Mouse (Mus musculus): ENCODE results near the gene Slpi. TPM values are rescaled to one million over a fixed set of nuclear protein-coding genes. Genes with fewer than 3 reads are reported as not detected.

The Slpi gene
- polyA plus RNA-seq (2016; fragmentation: Nextera tagmentation; extraction: Ambion mirVana) = 0.31 TPM in 1 of 2 replicates, not detected in the other

GRCm38 (mm10) chr2:164389020-164389419 lies at the start of gene Slpi:
Gene Slpi, minus strand, starts transcription at chr2:164389095.
- WGBS = 3% methylated on average over 17 of the region's 17 CpGs
- DNase-seq (ENCODE audit: low spot score) = peak; percentile 39
- peaks cover 24% of the 10 kb centered on the region for H3K4me1 ChIP-seq
- H3K9me3 ChIP-seq (replicated peaks) = no peaks in the 10 kb centered on the region
- peaks cover 75% of the 10 kb centered on the region for H3K27me3 ChIP-seq (ENCODE audit: low read depth, poor library complexity, severe bottlenecking)
- H3K4me3 ChIP-seq = peak within 1 kb of the TSS; percentile 58
- peak within 1 kb of the TSS; percentile 75 for H3K27ac ChIP-seq (replicated peaks)
- no peaks in the 10 kb centered on the region for H3K36me3 ChIP-seq

DNA sequence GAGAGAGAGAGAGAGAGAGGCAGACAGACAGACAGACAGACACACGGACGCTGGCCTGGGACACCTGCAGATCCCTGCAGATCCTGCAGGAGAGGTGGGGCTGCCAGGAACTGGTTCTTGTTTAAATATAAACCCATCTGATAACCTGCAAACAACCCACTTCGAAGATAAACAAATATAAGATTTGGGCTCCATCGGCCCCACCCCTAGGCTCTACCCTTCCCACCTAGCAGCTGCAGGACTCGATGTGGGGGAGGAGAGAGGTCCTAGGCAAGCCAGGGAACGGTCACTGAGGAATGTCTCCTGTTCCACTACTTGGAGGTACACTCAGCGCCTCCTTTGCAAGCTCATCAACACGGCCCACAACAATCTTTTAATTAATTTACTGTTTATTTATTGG lies 49.4 kb upstream of the Slpi start:
- Histone ChIP-seq H3K27ac (replicated peaks) (no peak overlapping the region), H3K4me3 (no peak overlapping the region), H3K4me1 (peaks cover 46% of the 10 kb centered on the region), H3K27me3 (ENCODE audit: low read depth, poor library complexity, severe bottlenecking) (peaks cover 35% of the 10 kb centered on the region), H3K36me3 (no peaks in the 10 kb centered on the region), H3K9me3 (replicated peaks) (no peaks in the 10 kb centered on the region)
- DNase-seq (ENCODE audit: low spot score) = no peak
- 73% methylated on average over 8 of the region's 8 CpGs for WGBS

DNA sequence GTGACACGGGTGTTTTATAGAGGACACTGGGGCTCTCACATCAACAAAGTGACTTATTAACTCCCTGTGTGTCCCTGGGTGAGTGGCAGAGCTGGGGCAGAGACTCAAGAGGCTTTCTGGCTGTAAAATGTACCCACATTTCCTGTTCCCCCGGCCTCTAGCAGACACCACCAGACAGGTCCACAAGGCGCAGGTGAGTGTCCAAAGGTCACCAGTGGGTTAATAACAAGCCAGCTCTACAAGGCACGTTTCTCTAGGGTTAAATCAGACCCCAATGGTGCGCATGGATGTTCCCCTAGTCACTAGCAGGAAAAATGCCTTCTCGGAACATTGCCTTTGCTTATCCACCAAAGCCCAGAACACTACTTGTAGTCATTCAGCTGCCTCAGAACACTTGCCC lies 48.8 kb upstream of the Slpi start:
- WGBS = 85% methylated on average over 6 of the region's 6 CpGs
- Histone ChIP-seq H3K27me3 (ENCODE audit: low read depth, poor library complexity, severe bottlenecking) (peaks cover 32% of the 10 kb centered on the region), H3K36me3 (no peaks in the 10 kb centered on the region), H3K4me1 (peaks cover 46% of the 10 kb centered on the region), H3K9me3 (replicated peaks) (no peaks in the 10 kb centered on the region), H3K27ac (replicated peaks) (no peak overlapping the region), H3K4me3 (no peak overlapping the region)
- DNase-seq (ENCODE audit: low spot score) = no peak

DNA sequence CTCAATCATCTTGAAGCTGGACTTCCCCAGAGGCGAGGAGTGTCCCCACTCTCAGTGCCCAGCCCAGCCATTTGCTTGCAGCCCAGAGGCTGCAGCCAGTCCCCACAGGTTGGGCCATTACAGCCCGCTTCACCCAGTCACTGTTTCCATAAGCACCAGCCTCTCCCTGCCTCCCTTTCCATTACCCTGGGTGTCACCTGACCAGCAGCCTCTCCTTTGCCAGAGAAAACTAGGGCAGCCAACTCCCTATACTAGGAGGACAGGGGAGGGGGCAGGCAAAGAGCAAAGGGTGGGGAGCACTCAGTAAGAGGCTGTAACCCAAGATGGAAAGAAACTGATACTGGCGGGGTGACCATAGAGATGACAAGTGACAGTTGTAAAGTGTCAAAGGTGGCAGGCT lies 48.1 kb upstream of the Slpi start:
- DNase-seq (ENCODE audit: low spot score) = no peak
- H3K9me3 ChIP-seq (replicated peaks) = no peaks in the 10 kb centered on the region
- peaks cover 27% of the 10 kb centered on the region for H3K27me3 ChIP-seq (ENCODE audit: low read depth, poor library complexity, severe bottlenecking)
- peaks cover 46% of the 10 kb centered on the region for H3K4me1 ChIP-seq
- H3K4me3 ChIP-seq = no peak overlapping the region
- WGBS = 46% methylated on average over 3 of the region's 3 CpGs
- no peak overlapping the region for H3K27ac ChIP-seq (replicated peaks)
- H3K36me3 ChIP-seq = no peaks in the 10 kb centered on the region

- 23% methylated on average over 8 of the region's 8 CpGs for WGBS
- no peak overlapping the region for H3K27ac ChIP-seq (replicated peaks)
- peaks cover 21% of the 10 kb centered on the region for H3K27me3 ChIP-seq (ENCODE audit: low read depth, poor library complexity, severe bottlenecking)
- H3K4me3 ChIP-seq = no peak overlapping the region
- no peak for DNase-seq (ENCODE audit: low spot score)
- no peaks in the 10 kb centered on the region for H3K36me3 ChIP-seq
- no peaks in the 10 kb centered on the region for H3K9me3 ChIP-seq (replicated peaks)
- H3K4me1 ChIP-seq = peaks cover 46% of the 10 kb centered on the region
Observed at GRCm38 (mm10) chr2:164436215-164436913, 47.5 kb upstream of the Slpi start.

DNA sequence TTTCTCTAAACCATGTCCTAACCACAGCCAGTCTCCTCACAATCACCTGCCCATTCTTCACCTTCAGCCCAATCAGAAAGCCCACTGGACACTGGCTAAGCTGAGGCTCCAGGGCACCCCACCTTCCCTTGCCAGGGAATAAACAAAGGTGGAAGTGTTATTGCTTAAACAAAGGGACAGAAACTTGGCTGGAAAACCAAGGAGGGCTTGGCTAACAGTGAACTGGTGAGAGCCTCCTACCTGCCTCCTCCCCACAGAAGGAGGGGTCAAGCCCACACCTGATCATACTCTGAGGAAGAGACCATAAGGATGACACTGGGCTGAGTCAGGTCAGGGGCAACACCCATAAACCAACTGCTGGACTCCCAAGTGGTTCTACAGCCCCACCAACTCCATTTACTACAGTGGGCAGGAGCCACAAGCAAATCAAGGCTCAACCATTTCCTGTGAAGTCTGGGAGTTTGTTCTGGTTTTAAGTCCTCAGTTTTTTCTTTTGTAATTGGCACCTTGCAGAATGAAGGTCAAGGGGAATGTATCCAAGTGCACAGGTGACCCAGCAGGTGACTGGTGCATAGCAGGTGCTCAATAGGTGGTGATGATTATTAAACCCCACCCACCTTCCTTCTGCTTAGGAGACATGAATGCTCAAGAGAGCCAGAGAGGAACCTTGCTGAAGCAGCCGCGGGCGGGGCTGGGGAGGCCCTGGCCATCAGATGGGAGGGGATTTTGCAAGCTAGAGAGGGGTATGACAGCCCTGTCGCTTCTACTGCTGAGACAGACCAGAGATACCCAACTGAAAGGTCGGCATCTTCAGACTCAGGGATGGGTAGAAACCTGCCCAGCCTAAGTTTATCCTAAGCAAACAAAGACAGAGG lies 46.6 kb upstream of the Slpi start:
- no peak for DNase-seq (ENCODE audit: low spot score)
- no peak overlapping the region for H3K27ac ChIP-seq (replicated peaks)
- no peak overlapping the region for H3K4me3 ChIP-seq
- H3K4me1 ChIP-seq = peaks cover 48% of the 10 kb centered on the region
- WGBS = 54% methylated on average over 5 of the region's 5 CpGs
- H3K36me3 ChIP-seq = no peaks in the 10 kb centered on the region
- H3K27me3 ChIP-seq (ENCODE audit: low read depth, poor library complexity, severe bottlenecking) = peaks cover 19% of the 10 kb centered on the region
- H3K9me3 ChIP-seq (replicated peaks) = no peaks in the 10 kb centered on the region

- 85% methylated on average over 3 of the region's 3 CpGs for WGBS
- peaks cover 24% of the 10 kb centered on the region for H3K27me3 ChIP-seq (ENCODE audit: low read depth, poor library complexity, severe bottlenecking)
- no peak for DNase-seq (ENCODE audit: low spot score)
- no peak overlapping the region for H3K4me3 ChIP-seq
- H3K9me3 ChIP-seq (replicated peaks) = no peaks in the 10 kb centered on the region
- peaks cover 48% of the 10 kb centered on the region for H3K4me1 ChIP-seq
- H3K27ac ChIP-seq (replicated peaks) = no peak overlapping the region
- H3K36me3 ChIP-seq = no peaks in the 10 kb centered on the region
Observed at GRCm38 (mm10) chr2:164434681-164435080, 45.8 kb upstream of the Slpi start.

GRCm38 (mm10) chr2:164433278-164433895 lies 44.5 kb upstream of the Slpi start:
- 87% methylated on average over 9 of the region's 9 CpGs for WGBS
- peaks cover 60% of the 10 kb centered on the region for H3K4me1 ChIP-seq
- no peak for DNase-seq (ENCODE audit: low spot score)

GRCm38 (mm10) chr2:164432541-164433191 lies 43.8 kb upstream of the Slpi start:
- no peak for DNase-seq (ENCODE audit: low spot score)
- Histone ChIP-seq H3K27ac (replicated peaks) (peak overlapping the region; percentile 56), H3K4me1 (peaks cover 61% of the 10 kb centered on the region), H3K9me3 (replicated peaks) (no peaks in the 10 kb centered on the region), H3K36me3 (no peaks in the 10 kb centered on the region; the same call in 1 of the 2 replicates), H3K27me3 (ENCODE audit: low read depth, poor library complexity, severe bottlenecking) (peaks cover 28% of the 10 kb centered on the region), H3K4me3 (no peak overlapping the region)
- 45% methylated on average over 22 of the region's 22 CpGs for WGBS

More at GRCm38 (mm10) chr2:164433278-164433895, 44.5 kb upstream of the Slpi start:
- Histone ChIP-seq H3K4me3 (no peak overlapping the region), H3K27me3 (ENCODE audit: low read depth, poor library complexity, severe bottlenecking) (peaks cover 27% of the 10 kb centered on the region), H3K27ac (replicated peaks) (0 out of 2 replicates have a peak overlapping the region, but pooled peaks have one; percentile 38), H3K36me3 (no peaks in the 10 kb centered on the region; the same call in 1 of the 2 replicates), H3K9me3 (replicated peaks) (no peaks in the 10 kb centered on the region)

GRCm38 (mm10) chr2:164431676-164432465 lies 43.0 kb upstream of the Slpi start:
- Histone ChIP-seq H3K27me3 (ENCODE audit: low read depth, poor library complexity, severe bottlenecking) (peaks cover 28% of the 10 kb centered on the region), H3K27ac (replicated peaks) (peak overlapping the region; percentile 56; the same call in 1 of the 2 replicates), H3K4me3 (no peak overlapping the region), H3K9me3 (replicated peaks) (no peaks in the 10 kb centered on the region), H3K36me3 (no peaks in the 10 kb centered on the region; the same call in 1 of the 2 replicates), H3K4me1 (peaks cover 56% of the 10 kb centered on the region)
- DNase-seq (ENCODE audit: low spot score) = no peak
- WGBS = 65% methylated on average over 9 of the region's 9 CpGs

GRCm38 (mm10) chr2:164430697-164431096 lies 41.8 kb upstream of the Slpi start:
- 18% methylated on average over 7 of the region's 7 CpGs for WGBS
- H3K36me3 ChIP-seq = no peaks in the 10 kb centered on the region; the same call in 1 of the 2 replicates
- peaks cover 28% of the 10 kb centered on the region for H3K27me3 ChIP-seq (ENCODE audit: low read depth, poor library complexity, severe bottlenecking)
- no peaks in the 10 kb centered on the region for H3K9me3 ChIP-seq (replicated peaks)
- H3K27ac ChIP-seq (replicated peaks) = no peak overlapping the region
- H3K4me1 ChIP-seq = peaks cover 51% of the 10 kb centered on the region
- H3K4me3 ChIP-seq = no peak overlapping the region
- no peak for DNase-seq (ENCODE audit: low spot score)

Data from midbrain, embryonic 10.5 days (tissue).